Mouse (Mus musculus) heart, adult 2 months (tissue): ENCODE results near the gene C2.

Experiments used
- CTCF ChIP-seq: fragments of 200-600 bp; IDR thresholded peaks from 2 replicates; pipeline ENCODE4 v1.8.1; 2022; ENCODE audit warnings: antibody characterized with exemption, mild to moderate bottlenecking, moderate library complexity
- POLR2A ChIP-seq: fragments of 200-500 bp; IDR thresholded peaks from 2 replicates; pipeline ENCODE4 v1.6.1; 2011; ENCODE audit warnings: mild to moderate bottlenecking, low read depth, low read length, control low read depth; ENCODE audit not compliant: insufficient read depth

DNA sequence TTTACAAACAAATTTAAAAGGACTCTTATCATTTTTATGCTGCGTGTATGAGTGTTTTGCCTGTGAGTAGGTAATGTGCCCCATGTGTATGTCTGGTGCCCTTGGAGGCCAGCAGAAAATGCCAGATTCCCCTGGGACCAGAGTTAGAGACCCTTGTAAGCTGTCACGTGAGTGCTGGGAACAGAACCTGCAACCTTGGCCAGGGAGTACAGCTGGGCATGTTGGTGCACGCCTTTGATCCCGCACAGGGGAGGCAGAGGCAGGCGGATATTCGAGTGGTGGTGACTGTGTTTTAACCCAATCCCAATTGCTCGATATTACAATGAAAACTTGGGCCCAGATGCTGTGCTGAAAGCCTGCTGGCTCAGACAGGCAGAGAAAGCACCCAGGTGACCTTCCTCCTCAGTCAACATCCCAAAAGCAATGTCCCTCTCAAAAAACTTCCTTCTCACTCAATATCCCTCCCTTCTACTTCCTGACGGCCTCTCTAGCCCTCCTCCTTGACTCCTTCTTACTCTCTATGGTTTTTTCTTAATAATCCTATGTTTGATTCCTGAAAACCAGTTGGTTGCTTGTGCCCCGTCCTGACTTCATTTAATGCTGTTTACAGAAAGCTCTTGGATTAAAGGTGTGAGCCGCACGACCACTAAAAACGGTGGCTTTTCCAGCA is 7.9 kb downstream of the C2 start:
- TF ChIP-seq POLR2A (no peak), CTCF (no peak)
